In genomic region chr17:30243540-30243939, GRCm38 (mm10) we compare ENCODE assay signal across 17 mouse cellular contexts.
A peak's percentile ranks its signal among the peaks of the same experiment; 100 is the strongest.
DNase-seq lines count a peak whose midpoint lies in the region; ATAC-seq and TF ChIP-seq lines count a peak whose summit lies in the region.
"Had no signal": no experiment of that assay in that cellular context is flagged by ENCODE, and none has a peak within 500 bp of the region (broad histone marks: within the 10 kb centered on the region; RNA-seq: fewer than 3 reads in every experiment).

No protein-coding gene starts in this region.

- H3K9ac ChIP-seq in forebrain, embryonic 16.5 days (replicated peaks; ENCODE audit: low read depth, low read length): no peak overlapping the region
- no peak overlapping the region for H3K9ac ChIP-seq in heart, embryonic 15.5 days
- no peak overlapping the region for H3K9ac ChIP-seq in midbrain, postnatal 0 days (replicated peaks; ENCODE audit: low read length, poor library complexity, severe bottlenecking)
- H3K9ac ChIP-seq: limb, embryonic 15.5 days; neural tube, embryonic 15.5 days had no signal

- H3K27me3 ChIP-seq in forebrain, embryonic 10.5 days (ENCODE audit: poor library complexity, severe bottlenecking): no peaks in the 10 kb centered on the region
- H3K27me3 ChIP-seq in forebrain, embryonic 16.5 days (replicated peaks; ENCODE audit: control insufficient read depth, insufficient read depth, low read length): no peaks in the 10 kb centered on the region
- no peaks in the 10 kb centered on the region for H3K27me3 ChIP-seq in heart, embryonic 15.5 days
- no peaks in the 10 kb centered on the region for H3K27me3 ChIP-seq in midbrain, embryonic 10.5 days (ENCODE audit: low read depth, poor library complexity, severe bottlenecking)
- H3K27me3 ChIP-seq in midbrain, postnatal 0 days (ENCODE audit: insufficient read depth, low read length): no peaks in the 10 kb centered on the region
- H3K27me3 ChIP-seq: hindbrain, embryonic 13.5 days; limb, embryonic 15.5 days; neural tube, embryonic 15.5 days; Patski had no signal

- no peaks in the 10 kb centered on the region for H3K36me3 ChIP-seq in forebrain, embryonic 10.5 days (replicated peaks)
- H3K36me3 ChIP-seq in forebrain, embryonic 16.5 days (ENCODE audit: control insufficient read depth, insufficient read depth): no peaks in the 10 kb centered on the region
- no peaks in the 10 kb centered on the region for H3K36me3 ChIP-seq in heart, embryonic 15.5 days
- no peaks in the 10 kb centered on the region for H3K36me3 ChIP-seq in midbrain, embryonic 10.5 days
- H3K36me3 ChIP-seq in midbrain, postnatal 0 days (ENCODE audit: insufficient read depth, low read length): no peaks in the 10 kb centered on the region
- H3K36me3 ChIP-seq: hindbrain, embryonic 13.5 days; limb, embryonic 15.5 days; neural tube, embryonic 15.5 days had no signal

- DNase-seq in forebrain, embryonic 10.5 days (ENCODE audit: extremely low spot score, low spot score): no peak
- no peak for DNase-seq in heart, adult 9 months (ENCODE audit: low spot score in 2 of 2)
- no peak for DNase-seq in midbrain, embryonic 10.5 days (ENCODE audit: low spot score)
- no peak for DNase-seq in midbrain, postnatal 0 days (ENCODE audit: low spot score)
- DNase-seq in skeletal muscle tissue, adult 2 months (ENCODE audit: low read depth, low spot score): peak; percentile 33
- no peak for DNase-seq in urinary bladder, postnatal 14 days (ENCODE audit: low spot score)
- DNase-seq: cerebellum, postnatal 14 days; kidney, adult 2 months; kidney, postnatal 25 days; lung, postnatal 14 days had no signal

- H3K9me3 ChIP-seq in forebrain, embryonic 10.5 days: no peaks in the 10 kb centered on the region
- H3K9me3 ChIP-seq in forebrain, embryonic 16.5 days (ENCODE audit: control insufficient read depth, low read length): no peaks in the 10 kb centered on the region
- no peaks in the 10 kb centered on the region for H3K9me3 ChIP-seq in heart, embryonic 15.5 days (replicated peaks)
- H3K9me3 ChIP-seq in midbrain, embryonic 10.5 days (replicated peaks): no peaks in the 10 kb centered on the region
- H3K9me3 ChIP-seq in midbrain, postnatal 0 days (ENCODE audit: low read length): no peaks in the 10 kb centered on the region
- H3K9me3 ChIP-seq: hindbrain, embryonic 13.5 days; limb, embryonic 15.5 days; neural tube, embryonic 15.5 days had no signal

- 0 out of 2 replicates have a peak overlapping the region, but pooled peaks have one; percentile 6 for H3K27ac ChIP-seq in forebrain, embryonic 10.5 days
- no peak overlapping the region for H3K27ac ChIP-seq in forebrain, embryonic 16.5 days (ENCODE audit: low read length)
- H3K27ac ChIP-seq in heart, embryonic 15.5 days: peak overlapping the region; percentile 77
- 0 out of 2 replicates have a peak overlapping the region, but pooled peaks have one; percentile 29 for H3K27ac ChIP-seq in midbrain, embryonic 10.5 days (replicated peaks)
- no peak overlapping the region for H3K27ac ChIP-seq in midbrain, postnatal 0 days (ENCODE audit: low read depth, low read length)
- H3K27ac ChIP-seq: limb, embryonic 15.5 days; neural tube, embryonic 15.5 days had no signal

- H3K4me3 ChIP-seq in forebrain, embryonic 10.5 days: no peak overlapping the region
- H3K4me3 ChIP-seq in forebrain, embryonic 16.5 days (replicated peaks; ENCODE audit: low read length): no peak overlapping the region
- H3K4me3 ChIP-seq in heart, embryonic 15.5 days: no peak overlapping the region
- H3K4me3 ChIP-seq in midbrain, embryonic 10.5 days: no peak overlapping the region
- no peak overlapping the region for H3K4me3 ChIP-seq in midbrain, postnatal 0 days (ENCODE audit: low read depth, low read length)
- H3K4me3 ChIP-seq: hindbrain, embryonic 13.5 days; limb, embryonic 15.5 days; neural tube, embryonic 15.5 days had no signal

- H3K4me2 ChIP-seq in forebrain, embryonic 16.5 days (ENCODE audit: low read length): no peak overlapping the region
- no peak overlapping the region for H3K4me2 ChIP-seq in heart, embryonic 15.5 days
- H3K4me2 ChIP-seq in midbrain, postnatal 0 days (ENCODE audit: low read depth, low read length, poor library complexity, severe bottlenecking): no peak overlapping the region
- H3K4me2 ChIP-seq: hindbrain, embryonic 13.5 days; limb, embryonic 15.5 days; neural tube, embryonic 15.5 days had no signal

- WGBS in forebrain, embryonic 10.5 days: 92% methylated on average over 7 of the region's 7 CpGs
- WGBS in forebrain, embryonic 16.5 days: 84% methylated on average over 7 of the region's 7 CpGs
- WGBS in heart, embryonic 15.5 days: 42% methylated on average over 7 of the region's 7 CpGs
- 88% methylated on average over 7 of the region's 7 CpGs for WGBS in midbrain, embryonic 10.5 days
- WGBS in midbrain, postnatal 0 days: 85% methylated on average over 7 of the region's 7 CpGs

- H3K4me1 ChIP-seq in forebrain, embryonic 10.5 days: peaks cover 47% of the 10 kb centered on the region
- peaks cover 43% of the 10 kb centered on the region for H3K4me1 ChIP-seq in forebrain, embryonic 16.5 days (replicated peaks; ENCODE audit: control insufficient read depth, insufficient read depth, low read length)
- H3K4me1 ChIP-seq in heart, embryonic 15.5 days (replicated peaks): peaks cover 76% of the 10 kb centered on the region
- H3K4me1 ChIP-seq in midbrain, embryonic 10.5 days: peaks cover 43% of the 10 kb centered on the region
- H3K4me1 ChIP-seq in midbrain, postnatal 0 days (ENCODE audit: insufficient read depth, low read length): peaks cover 16% of the 10 kb centered on the region

- no peak for TF ChIP-seq CTCF in midbrain, postnatal 0 days (IDR thresholded peaks at IDR 0.05)

- no peak for ATAC-seq in forebrain, embryonic 16.5 days
- peak; percentile 19; the same call in 1 of the 2 replicates for ATAC-seq in heart, embryonic 15.5 days (replicated peaks; ENCODE audit: insufficient number of reproducible peaks, insufficient read depth, low FRiP score, low read depth)
- no peak for ATAC-seq in midbrain, postnatal 0 days (ENCODE audit: low FRiP score)
- ATAC-seq: forebrain, embryonic 14.5 days; Patski had no signal

Comparison
In these comparisons a context has a peak if more than half of its experiments do, and no peak if none do; other contexts are left out.
1. H3K27ac ChIP-seq: peak in forebrain, embryonic 10.5 days (single experiment), heart, embryonic 15.5 days (single experiment) and midbrain, embryonic 10.5 days (single experiment); none in forebrain, embryonic 16.5 days (single experiment) and midbrain, postnatal 0 days (single experiment).